Mouse (Mus musculus): ENCODE data around the gene Dohh. TPM values are rescaled to one million over a fixed set of nuclear protein-coding genes. Genes with fewer than 3 reads are reported as not detected.

The Dohh gene
- total RNA-seq, 2 experiments from 2014 or later, result 48.1 to 48.5 TPM

DNA sequence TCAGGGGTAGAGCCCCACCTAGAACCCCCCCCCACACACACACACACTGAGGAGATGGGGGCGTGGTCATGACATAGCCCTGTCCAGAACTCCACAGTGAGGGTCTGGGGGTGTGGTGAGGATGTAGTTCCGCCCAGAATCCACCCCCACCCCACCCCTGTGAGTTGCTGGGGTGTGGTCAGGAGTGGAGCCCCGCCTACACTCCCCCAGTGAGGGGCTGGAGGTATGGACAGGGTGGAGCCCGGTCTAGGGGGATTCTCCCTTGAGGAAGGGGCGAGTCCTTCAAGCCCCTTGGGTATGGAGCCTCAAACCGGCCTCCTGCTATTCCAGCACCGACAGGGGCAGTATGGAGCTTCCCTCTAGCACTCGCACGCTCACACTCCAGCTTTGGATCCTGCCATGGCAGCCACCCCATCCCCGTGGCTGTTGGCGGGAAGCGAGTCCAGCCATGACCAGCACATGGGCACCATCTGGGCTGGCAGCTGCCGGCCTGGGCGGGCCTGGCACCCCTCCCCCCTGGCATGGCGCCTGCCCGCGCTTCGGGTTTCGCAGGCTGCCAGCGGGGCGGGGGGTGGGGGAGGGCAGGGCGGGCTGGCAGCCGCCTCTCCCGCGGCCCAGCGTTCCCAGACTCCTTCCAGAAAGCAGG is 32.5 kb downstream of the Dohh start:
- peak; percentile 86 to 90 for DNase-seq (ENCODE audit: low spot score in 2 of 2)

DNA sequence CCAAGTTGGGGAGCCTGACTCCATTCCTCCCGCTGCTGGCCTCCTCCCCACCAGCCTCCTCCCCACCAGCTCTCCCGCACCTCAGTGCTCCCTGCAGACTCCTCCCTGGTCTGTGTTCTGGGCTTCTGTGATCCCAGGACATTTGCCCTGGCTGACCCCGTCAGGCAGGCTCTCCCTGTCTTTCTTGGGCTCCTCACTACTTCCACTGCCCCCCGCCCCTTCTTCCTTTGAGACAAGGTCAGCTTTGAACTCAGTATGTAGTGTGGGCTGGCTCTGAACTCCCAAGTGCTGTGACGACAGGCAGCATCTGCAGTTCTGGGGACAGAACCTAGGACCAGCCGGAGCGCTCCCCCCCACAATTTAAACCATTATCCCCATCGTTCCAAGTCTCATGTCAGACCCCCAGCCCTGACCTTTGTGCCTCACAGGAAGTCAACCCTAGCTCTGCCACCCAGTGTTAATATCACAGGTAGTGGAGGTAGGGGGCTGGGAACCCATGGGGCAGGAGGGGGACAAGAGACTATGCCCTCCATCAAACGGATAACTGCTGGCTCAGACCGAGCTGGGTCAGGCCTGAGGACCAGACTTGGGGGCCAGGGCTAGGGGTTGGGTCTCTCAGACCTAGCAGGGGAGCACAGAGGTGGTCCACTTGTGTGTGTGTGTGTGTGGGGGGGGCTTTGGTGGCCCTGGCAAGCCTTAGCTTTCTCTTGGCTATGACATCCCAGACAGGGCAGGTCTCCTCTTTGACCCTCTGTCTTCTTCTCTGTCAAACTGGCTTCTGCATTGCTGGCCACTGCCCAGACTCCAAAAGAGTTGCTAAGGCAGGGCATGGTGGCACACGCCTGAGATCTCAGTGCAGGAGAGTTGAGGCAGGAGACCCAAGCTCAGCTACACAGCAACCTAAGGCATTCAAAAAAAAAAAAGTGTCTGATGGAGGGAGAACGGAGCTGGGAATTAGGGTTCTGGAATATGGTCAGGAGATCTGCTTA is 33.3 kb downstream of the Dohh start:
- no peak for DNase-seq (ENCODE audit: low spot score in 2 of 2)

DNA sequence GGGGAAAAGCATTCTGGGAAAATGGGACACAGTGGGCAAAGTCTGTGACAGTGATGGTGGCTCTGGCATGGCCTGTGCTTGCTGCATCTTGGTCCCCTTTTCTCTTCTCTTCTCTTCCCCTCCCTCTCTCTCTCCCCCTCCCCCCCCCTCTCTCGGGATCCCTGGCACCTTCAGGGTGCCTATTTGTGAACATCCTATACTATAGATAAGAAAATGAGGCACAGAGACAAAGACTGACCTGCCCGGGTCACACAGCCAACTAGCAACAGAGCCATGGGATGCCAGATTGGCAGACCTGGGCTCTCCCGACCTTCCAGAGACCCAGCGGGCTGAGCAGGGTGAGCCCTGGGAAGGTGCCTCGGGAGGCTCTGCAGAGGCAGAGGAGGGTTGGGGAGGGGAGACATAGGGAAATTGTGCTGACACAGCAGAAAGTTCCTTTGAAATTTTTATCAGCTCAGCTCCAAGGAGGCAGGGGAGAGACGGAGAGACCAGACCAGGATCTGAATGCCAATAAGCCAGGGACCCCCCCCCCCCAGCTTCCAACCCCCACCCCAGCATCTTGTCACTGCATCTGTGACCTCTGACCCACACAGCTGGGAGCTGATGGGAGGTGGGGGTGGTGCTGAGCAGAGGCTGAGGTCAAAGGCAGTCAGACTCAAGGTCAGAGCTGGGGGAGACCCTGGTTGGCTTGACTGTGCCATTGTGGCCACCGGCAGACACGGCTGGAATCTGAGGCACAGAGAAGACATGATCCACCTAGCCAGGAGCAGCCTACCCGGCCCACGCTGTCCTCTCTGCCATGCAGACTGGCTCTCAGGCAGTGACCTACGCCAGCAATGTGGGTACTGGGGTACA is 34.2 kb downstream of the Dohh start:
- DNase-seq (ENCODE audit: low spot score in 2 of 2), result no peak

DNA sequence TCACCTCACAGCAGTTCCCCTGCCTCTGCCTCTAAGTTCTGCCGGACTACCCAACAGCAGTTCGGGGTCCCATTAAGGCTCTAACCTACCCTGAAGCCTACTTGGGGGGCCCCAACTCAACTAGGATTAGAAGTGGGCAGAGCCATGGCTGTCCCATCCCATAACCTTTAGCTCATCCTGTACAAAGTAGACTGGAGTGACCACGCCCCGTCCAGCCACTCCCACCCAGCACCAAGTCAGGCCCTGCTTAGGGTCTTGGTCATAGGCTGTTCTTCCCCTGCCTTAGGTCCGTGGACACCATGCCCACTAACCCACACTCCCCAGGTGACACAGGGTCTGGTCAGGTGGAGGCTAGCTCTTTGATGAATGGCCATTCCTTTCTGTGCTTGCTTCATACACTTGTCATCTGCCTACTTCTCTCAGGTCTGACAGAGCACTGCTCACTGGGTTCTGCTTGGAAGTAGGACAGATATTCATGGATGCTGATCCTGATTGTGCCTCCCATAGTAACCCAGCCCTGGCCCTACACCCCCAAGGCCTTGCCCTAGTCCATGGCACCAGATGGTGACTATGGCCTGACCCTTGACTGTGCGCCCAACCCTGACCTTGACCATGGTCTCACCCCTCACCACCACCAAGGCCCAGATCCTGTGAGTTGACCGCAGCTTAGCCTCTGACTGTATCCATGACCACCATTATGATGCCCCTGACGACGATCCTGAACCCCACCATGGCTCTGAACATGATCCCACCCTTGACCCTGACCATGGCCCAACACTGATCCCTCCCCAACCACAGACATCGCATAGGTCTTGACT is 35.1 kb downstream of the Dohh start:
- peak; percentile 10 to 15 for DNase-seq (ENCODE audit: low spot score in 2 of 2)

DNA sequence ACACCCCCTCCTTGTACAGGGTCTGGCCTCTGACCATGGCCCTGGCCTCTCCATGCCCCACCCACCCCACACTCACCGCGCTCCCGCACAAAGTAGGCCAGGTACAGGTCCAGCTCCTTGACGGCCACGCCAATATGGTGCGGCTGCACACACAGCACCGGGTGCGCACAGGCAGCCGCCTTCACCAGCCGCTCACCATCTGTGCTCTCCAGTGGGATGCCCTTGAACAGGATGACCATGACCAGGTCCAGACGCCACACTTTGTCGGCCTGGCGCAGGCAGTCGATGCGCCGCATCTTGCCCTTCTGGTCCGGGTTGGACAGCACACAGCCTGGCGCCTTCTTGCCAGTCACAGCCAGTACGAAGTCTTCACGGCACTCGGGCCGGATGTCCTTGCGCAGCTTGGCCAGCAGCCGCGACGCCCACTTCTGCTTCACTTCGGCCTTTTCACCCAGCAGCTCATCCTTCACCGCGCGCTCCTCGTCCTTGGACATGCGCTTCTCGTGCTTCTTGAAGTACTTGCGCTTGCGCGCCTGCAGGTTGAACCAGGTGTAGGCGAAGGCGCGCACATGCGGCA is 36.1 kb downstream of the Dohh start:
- peak; percentile 20 to 24 for DNase-seq (ENCODE audit: low spot score in 2 of 2)

DNA sequence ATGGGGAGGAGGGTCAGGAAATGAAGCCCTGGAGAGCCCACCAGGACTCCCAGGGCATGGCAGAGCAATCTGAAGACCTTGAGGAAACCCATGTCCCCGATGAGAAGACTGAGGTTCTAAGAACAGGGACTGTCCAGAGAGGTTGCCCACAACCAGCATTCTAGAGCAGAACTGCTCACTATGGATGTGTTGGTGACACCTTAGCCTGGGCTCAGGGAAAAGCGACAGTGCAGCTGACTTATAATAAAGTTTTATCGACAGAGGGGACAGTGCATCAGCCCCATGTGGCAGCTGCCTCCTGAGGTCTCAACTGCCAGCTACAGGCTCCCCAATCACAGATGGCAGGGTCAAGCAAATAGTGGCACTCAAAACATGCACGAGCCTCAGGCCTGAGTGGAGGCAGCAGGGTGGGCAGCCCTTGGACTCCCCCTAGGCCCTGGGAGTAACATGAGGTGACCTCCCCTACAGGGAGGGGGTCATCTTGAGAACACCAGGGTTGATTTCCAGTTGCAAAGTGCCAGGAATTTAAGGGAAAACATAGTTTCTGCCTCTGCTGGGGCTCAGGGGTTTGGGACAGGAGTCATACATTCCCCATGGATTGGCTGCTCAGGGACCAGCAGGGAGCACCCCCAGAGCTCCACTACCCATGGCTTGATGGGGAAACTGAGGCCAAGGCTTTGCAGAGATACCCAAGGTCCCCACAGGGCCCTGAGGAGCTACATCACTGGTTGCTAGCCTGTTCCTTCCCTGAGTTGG is 37.0 kb downstream of the Dohh start:
- DNase-seq (ENCODE audit: low spot score in 2 of 2), result peak in 1 of 2 experiments; percentile 7

DNA sequence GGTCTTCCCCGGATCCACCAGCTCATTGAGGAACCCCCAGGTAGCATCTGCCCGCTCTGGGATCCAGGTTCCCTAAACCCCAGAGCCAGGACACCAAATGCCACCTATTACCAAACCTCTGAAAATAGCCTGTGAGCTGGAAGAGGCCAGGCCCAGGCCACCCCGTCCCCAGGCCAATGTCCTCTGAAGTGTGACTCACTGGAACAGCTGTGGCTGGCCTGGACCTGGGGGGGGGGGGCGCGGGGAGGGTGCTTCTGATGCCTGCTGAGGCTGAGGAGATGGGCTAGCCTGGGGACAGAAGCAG is 37.5 kb downstream of the Dohh start:
- peak; percentile 14 to 24 for DNase-seq (ENCODE audit: low spot score in 2 of 2)

DNA sequence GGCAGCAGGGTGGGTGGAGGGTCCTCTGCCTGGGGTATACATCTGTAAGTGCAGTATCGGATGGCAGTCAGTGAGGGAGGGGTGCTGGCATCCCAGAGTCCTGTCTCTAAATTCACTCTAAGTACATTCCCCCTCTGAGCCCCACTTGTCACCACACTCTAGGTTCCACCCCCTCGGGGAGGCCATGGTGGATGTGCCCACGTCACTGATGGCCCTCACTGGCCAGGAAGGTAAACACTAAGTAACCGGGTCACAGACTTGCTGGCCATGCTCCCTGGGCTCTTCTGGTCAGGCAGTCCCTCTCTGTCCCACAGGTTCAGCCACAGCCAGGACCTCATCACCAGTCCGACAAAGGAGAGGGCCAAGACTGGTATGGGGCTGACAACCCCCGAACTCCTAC is 38.0 kb downstream of the Dohh start:
- DNase-seq (ENCODE audit: low spot score in 2 of 2), result peak; percentile 15 to 16

DNA sequence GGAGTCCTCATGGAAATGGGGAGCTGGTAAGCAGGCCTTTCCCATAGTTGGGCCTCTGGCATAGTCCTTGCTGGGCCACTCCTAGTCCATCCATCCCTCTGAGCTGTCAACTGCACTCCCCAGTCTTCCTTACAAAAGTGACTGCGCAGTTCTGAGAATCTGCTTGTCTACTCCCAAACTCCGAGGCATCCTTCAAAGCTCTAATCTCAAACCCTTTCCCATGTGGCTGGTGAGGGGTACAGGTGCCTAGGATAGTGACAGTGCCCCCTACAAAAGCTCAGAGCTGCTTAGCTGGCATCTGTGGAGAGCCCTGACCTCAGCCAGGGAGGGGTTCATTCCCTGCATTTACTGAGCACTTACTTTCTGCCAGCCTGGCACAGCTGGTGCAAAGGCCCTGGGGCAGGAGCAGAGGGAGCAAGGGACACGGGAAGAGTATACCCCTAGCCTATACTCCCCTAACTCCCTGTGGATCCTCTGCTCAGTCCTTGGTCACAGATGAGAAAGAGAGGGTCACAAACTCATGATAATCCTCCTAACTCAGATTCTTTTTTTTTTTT is 38.5 kb downstream of the Dohh start:
- no peak for DNase-seq (ENCODE audit: low spot score in 2 of 2)

DNA sequence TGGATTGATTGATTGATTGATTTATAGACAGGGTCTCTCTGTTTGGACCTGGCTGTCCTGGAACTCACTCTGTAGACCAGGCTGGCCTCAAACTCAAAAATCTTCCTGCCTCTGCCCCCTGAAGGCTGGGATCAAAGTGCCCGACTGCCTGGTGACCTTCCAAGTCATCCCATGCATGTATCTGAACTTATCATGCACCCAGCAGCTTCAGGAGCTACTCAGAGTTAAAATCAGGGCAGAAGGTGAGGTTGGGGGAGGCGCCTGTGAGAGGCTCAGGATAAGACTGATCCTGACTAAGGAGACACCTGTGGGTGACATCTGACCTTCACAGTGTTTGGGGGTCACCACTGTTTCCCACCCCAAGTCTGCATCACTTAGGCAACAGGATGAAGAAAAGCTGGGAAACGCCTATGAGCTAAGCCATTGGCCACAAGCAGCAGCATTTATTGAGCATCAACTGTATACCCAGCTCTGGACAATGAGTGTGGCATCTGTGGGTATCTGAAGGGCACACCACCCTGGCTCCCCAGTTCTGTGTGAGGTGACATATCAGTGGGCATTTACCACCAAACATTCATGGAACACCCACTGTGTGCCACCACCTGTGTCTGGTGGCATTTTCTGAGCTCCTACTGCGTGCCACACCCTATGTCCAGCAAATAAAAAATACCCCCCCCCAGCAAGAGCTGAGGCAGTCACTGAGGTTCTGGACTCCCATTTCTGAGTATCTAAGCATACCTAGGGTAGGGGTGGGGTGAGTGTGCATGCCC is 39.4 kb downstream of the Dohh start:
- peak; percentile 7 to 14 for DNase-seq (ENCODE audit: low spot score in 2 of 2)

DNA sequence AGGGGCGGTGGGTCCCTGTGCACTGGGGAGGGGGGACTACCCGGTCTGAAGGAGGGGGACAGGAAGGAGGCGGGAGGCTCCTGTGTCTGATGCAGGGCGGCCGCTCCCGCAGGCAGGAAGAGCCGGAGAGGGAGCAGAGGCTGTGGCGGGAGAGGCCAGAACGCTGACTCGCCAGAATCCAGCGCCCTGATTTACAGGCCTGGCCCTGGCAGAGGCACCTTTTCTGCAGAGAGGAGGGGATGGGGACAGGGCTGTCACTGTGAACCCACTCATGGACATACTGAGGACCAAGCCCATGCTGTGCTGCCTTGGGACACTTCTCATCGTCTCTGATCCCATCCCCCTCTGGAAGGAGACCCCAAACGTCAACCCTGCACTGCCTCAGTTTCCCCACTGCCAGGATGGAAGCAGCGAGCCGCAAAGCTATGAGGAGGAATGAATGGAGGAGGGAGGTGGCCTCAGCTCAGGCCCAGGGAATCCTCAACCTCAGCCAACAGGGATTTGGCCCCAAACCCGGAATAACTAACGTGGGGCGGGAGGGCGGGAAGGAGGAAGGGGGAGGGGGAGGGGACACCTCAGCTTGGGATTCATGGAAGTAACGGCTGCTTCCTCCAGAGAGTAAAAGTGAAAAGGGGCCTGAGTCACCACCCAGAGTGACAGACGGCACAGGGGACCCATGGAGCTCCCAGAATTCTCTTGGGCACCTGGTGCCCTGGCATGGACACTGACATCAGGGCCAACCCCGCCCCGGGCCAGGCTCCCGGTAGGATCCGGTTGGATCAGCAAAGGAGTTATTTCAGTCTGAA is 40.2 kb downstream of the Dohh start:
- peak; percentile 55 to 72 for DNase-seq (ENCODE audit: low spot score in 2 of 2)

DNA sequence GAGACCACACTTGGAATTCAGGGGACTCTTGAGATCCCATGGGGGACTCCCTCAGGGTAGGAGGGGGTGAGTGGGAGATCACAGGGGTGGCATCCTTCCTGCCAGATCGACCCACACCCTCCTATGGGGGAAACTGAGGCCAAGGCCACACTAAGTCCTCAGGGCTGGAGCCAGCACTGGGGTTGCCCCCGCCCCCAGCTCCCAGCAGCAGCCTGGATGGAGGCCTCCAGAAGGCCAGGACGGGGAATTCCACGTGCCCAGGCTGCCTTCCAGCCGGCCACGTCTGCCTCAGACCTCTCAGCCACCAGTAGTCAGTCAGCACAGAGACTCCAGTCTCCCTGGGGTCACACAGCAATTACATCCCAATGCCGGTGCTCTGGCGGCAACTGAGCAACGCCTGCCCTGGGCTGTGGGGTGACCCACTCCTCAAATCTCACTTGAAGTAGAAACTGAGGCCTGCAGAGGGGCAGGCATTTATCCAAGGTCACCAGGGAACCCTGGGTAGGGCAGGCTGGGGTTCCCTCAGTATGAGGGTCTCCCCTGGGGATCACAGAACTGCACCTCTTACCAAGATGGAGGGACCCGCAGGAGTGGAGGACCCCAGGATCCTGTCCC is 41.1 kb downstream of the Dohh start:
- peak; percentile 34 to 71 for DNase-seq (ENCODE audit: low spot score in 2 of 2)

DNA sequence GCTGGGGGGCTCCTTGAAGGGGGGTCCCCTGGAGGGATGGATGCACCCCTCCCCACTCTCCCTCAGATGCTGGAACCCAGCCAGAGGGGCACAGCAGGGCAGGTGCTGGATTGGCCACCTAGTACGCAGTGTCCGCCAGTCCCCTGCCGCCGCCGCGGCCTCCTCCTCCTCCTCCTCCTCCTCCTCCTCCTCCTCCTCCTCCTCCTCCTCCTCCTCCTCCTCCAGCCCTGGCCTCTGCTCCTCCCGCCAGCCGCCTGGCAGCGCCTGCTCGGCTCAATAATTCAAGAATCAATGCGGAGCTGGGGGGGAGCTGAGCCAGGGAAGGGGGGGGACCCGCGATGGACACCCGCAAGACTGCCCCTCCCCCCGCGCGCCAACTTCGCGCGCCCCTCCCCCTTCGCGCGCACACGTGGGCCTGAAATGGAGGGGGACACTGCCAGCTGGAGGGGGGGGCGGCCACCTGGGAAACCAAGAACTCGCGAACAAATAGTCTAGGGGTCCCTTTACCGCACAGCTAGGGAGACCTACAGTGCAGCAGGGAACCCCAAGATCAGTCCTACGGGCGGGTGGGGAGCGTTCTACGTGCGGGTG is 41.9 kb downstream of the Dohh start:
- peak; percentile 27 to 58 for DNase-seq (ENCODE audit: low spot score in 2 of 2)

DNA sequence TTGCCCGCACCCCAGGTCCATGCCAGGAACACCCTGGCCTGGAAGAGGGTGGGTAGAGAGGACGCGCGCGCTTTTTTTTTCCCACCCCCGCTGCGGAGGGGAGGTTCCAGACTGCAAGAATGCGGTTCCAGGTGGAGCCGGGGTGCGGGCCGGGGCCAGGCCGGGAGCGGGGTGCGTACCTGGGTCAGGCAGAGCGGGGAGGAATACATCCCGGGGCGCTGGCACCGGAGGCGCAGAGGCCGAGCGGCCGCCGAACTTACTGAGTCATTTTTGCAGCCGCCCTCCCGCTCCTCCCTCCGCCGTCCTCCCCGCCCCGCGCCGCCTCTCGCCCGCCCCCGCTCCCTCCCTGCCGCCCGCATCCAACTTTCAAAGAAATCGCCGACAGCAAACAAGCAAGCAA is 42.7 kb downstream of the Dohh start:
- peak; percentile 66 to 78 for DNase-seq (ENCODE audit: low spot score in 2 of 2)

DNA sequence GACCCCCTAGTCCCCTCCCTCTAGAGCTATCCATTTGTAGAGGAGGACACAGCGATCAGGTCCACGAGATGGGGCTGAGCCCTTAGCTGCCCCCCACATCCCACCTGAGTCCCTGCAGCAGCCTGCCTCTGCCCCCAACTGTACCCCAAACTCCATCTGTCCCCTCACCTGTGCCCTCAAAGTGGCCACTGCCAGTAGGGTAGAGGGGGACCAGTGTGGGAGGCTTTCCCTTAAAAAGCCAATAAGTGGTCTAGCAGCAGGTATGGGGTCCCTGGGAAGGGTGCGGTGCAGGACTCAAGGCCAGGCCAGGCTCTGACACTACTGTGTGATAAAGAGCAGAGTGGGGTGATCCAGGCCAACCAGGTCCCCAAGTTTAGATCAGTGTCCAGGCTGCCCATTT is 43.1 kb downstream of the Dohh start:
- peak in 1 of 2 experiments; percentile 18 for DNase-seq (ENCODE audit: low spot score in 2 of 2)

DNA sequence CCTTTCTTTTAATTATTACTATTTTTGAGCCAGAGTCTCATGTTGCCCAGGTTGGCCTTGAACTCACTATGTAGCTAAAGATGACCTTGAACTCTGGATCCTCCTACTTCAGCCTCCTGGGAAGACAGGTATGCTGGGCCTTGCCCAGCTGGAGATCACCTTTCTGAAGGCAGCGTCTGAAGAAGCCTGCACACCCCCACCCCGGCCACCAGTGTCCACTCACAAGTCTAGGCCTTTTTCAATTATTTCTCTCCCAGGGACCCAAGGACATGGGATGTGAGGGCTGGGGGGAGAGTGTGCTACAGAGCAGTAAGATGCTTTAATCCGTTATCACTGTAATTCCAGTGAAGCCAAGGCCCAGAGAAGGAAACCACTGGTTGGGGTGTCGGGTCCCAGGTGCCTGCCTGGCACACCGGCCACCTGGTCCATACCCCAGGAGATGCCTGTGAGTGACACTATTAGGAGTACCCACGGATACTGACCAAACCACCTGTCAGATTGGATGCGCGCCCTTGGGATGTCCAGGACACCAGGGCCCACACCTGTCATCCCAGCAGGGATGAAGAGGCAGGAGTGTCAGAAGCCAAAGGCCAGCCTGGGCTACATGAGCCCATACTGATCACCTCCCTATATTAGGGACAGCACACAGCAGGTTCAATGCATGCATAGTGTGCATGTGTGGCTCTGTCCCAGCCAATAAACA is 43.7 kb downstream of the Dohh start:
- DNase-seq (ENCODE audit: low spot score in 2 of 2), result peak; percentile 14 to 17
